Mouse (Mus musculus): ENCODE measurements around the gene Tmem158. TPM values are rescaled to one million over a fixed set of nuclear protein-coding genes. Genes with fewer than 3 reads are reported as not detected.

Tmem158 gene
- polyA plus RNA-seq, 1 experiment from 2014 or later = 21.8 TPM

GRCm38 (mm10) chr9:123247992-123248391, 12.6 kb downstream of the Tmem158 start:
- Histone ChIP-seq H3K36me3 (ENCODE audit: insufficient read depth) (no peaks in the 10 kb centered on the region), H3K27ac (ENCODE audit: low read depth) (no peak overlapping the region), H3K27me3 (ENCODE audit: insufficient read depth, low read length) (no peaks in the 10 kb centered on the region), H3K4me2 (no peak overlapping the region), H3K9ac (no peak overlapping the region), H3K4me1 (ENCODE audit: insufficient read depth) (no peaks in the 10 kb centered on the region), H3K4me3 (ENCODE audit: low read depth, low read length) (no peak overlapping the region), H3K9me3 (ENCODE audit: low read depth, low read length) (no peaks in the 10 kb centered on the region)
- 55% methylated on average over 1 of the region's 1 CpGs for WGBS
- DNase-seq (no peak), ATAC-seq (ENCODE audit: insufficient read depth) (no peak)
- no peak for TF ChIP-seq CTCF (IDR thresholded peaks at IDR 0.05; ENCODE audit: low read depth)

- Histone ChIP-seq H3K9ac (no peak overlapping the region), H3K4me3 (ENCODE audit: low read depth, low read length) (no peak overlapping the region), H3K4me1 (ENCODE audit: insufficient read depth) (no peaks in the 10 kb centered on the region), H3K27me3 (ENCODE audit: insufficient read depth, low read length) (no peaks in the 10 kb centered on the region), H3K9me3 (ENCODE audit: low read depth, low read length) (no peaks in the 10 kb centered on the region), H3K36me3 (ENCODE audit: insufficient read depth) (no peaks in the 10 kb centered on the region), H3K4me2 (no peak overlapping the region), H3K27ac (ENCODE audit: low read depth) (no peak overlapping the region)
- 74% methylated on average over 4 of the region's 4 CpGs for WGBS
- no peak for TF ChIP-seq CTCF (IDR thresholded peaks at IDR 0.05; ENCODE audit: low read depth)
- no peak for ATAC-seq (ENCODE audit: insufficient read depth)
- no peak for DNase-seq
Measured at GRCm38 (mm10) chr9:123245146-123245545, 15.4 kb downstream of the Tmem158 start.

GRCm38 (mm10) chr9:123243988-123244387, 16.6 kb downstream of the Tmem158 start:
- TF ChIP-seq CTCF (IDR thresholded peaks at IDR 0.05; ENCODE audit: low read depth) = no peak
- ATAC-seq (ENCODE audit: insufficient read depth) (no peak), DNase-seq (no peak)
- 28% methylated on average over 10 of the region's 10 CpGs for WGBS
- Histone ChIP-seq H3K36me3 (ENCODE audit: insufficient read depth) (no peaks in the 10 kb centered on the region), H3K4me2 (no peak overlapping the region), H3K27ac (ENCODE audit: low read depth) (no peak overlapping the region), H3K27me3 (ENCODE audit: insufficient read depth, low read length) (no peaks in the 10 kb centered on the region), H3K4me3 (ENCODE audit: low read depth, low read length) (no peak overlapping the region), H3K9ac (no peak overlapping the region), H3K4me1 (ENCODE audit: insufficient read depth) (peaks cover 7% of the 10 kb centered on the region; the same call in 1 of the 2 replicates), H3K9me3 (ENCODE audit: low read depth, low read length) (no peaks in the 10 kb centered on the region)

GRCm38 (mm10) chr9:123241191-123241590, 19.4 kb downstream of the Tmem158 start:
- Histone ChIP-seq H3K27ac (ENCODE audit: low read depth) (no peak overlapping the region), H3K27me3 (ENCODE audit: insufficient read depth, low read length) (no peaks in the 10 kb centered on the region), H3K9ac (no peak overlapping the region), H3K4me2 (no peak overlapping the region), H3K36me3 (ENCODE audit: insufficient read depth) (no peaks in the 10 kb centered on the region), H3K4me3 (ENCODE audit: low read depth, low read length) (no peak overlapping the region), H3K9me3 (ENCODE audit: low read depth, low read length) (no peaks in the 10 kb centered on the region), H3K4me1 (ENCODE audit: insufficient read depth) (peaks cover 16% of the 10 kb centered on the region)
- no peak for ATAC-seq (ENCODE audit: insufficient read depth)
- DNase-seq = no peak
- 88% methylated on average over 5 of the region's 5 CpGs for whole genome bisulfite sequencing
- TF ChIP-seq CTCF (IDR thresholded peaks at IDR 0.05; ENCODE audit: low read depth) = no peak

GRCm38 (mm10) chr9:123240751-123241150, 19.8 kb downstream of the Tmem158 start:
- H3K27me3 ChIP-seq (ENCODE audit: insufficient read depth, low read length) = no peaks in the 10 kb centered on the region
- H3K36me3 ChIP-seq (ENCODE audit: insufficient read depth) = no peaks in the 10 kb centered on the region
- WGBS = 84% methylated on average over 2 of the region's 2 CpGs
- ATAC-seq (ENCODE audit: insufficient read depth) (no peak), DNase-seq (no peak)
- H3K27ac ChIP-seq (ENCODE audit: low read depth) = no peak overlapping the region
- H3K4me1 ChIP-seq (ENCODE audit: insufficient read depth) = peaks cover 16% of the 10 kb centered on the region
- no peak overlapping the region for H3K4me3 ChIP-seq (ENCODE audit: low read depth, low read length)
- TF ChIP-seq CTCF (IDR thresholded peaks at IDR 0.05; ENCODE audit: low read depth) = no peak
- no peak overlapping the region for H3K9ac ChIP-seq
- H3K4me2 ChIP-seq = no peak overlapping the region
- no peaks in the 10 kb centered on the region for H3K9me3 ChIP-seq (ENCODE audit: low read depth, low read length)

GRCm38 (mm10) chr9:123240271-123240670, 20.3 kb downstream of the Tmem158 start:
- no peaks in the 10 kb centered on the region for H3K27me3 ChIP-seq (ENCODE audit: insufficient read depth, low read length)
- no peak overlapping the region for H3K9ac ChIP-seq
- H3K4me1 ChIP-seq (ENCODE audit: insufficient read depth) = peaks cover 16% of the 10 kb centered on the region
- H3K4me3 ChIP-seq (ENCODE audit: low read depth, low read length) = no peak overlapping the region
- ATAC-seq (ENCODE audit: insufficient read depth) = no peak
- no peaks in the 10 kb centered on the region for H3K36me3 ChIP-seq (ENCODE audit: insufficient read depth)
- no peak overlapping the region for H3K27ac ChIP-seq (ENCODE audit: low read depth)
- DNase-seq = no peak
- no peak overlapping the region for H3K4me2 ChIP-seq
- H3K9me3 ChIP-seq (ENCODE audit: low read depth, low read length) = no peaks in the 10 kb centered on the region
- WGBS = 93% methylated on average over 5 of the region's 5 CpGs
- TF ChIP-seq CTCF (IDR thresholded peaks at IDR 0.05; ENCODE audit: low read depth) = no peak

GRCm38 (mm10) chr9:123239651-123240050, 20.9 kb downstream of the Tmem158 start:
- H3K36me3 ChIP-seq (ENCODE audit: insufficient read depth) = no peaks in the 10 kb centered on the region
- DNase-seq (no peak), ATAC-seq (ENCODE audit: insufficient read depth) (no peak)
- no peaks in the 10 kb centered on the region for H3K27me3 ChIP-seq (ENCODE audit: insufficient read depth, low read length)
- no peak for TF ChIP-seq CTCF (IDR thresholded peaks at IDR 0.05; ENCODE audit: low read depth)
- H3K4me2 ChIP-seq = no peak overlapping the region
- H3K4me1 ChIP-seq (ENCODE audit: insufficient read depth) = peaks cover 16% of the 10 kb centered on the region
- no peak overlapping the region for H3K9ac ChIP-seq
- H3K4me3 ChIP-seq (ENCODE audit: low read depth, low read length) = no peak overlapping the region
- no peaks in the 10 kb centered on the region for H3K9me3 ChIP-seq (ENCODE audit: low read depth, low read length)
- H3K27ac ChIP-seq (ENCODE audit: low read depth) = peak overlapping the region; percentile 43; the same call in 1 of the 2 replicates
- 40% methylated on average over 2 of the region's 2 CpGs for WGBS

All from lung, embryonic 14.5 days (tissue).